Mouse (Mus musculus): Measurements from ENCODE around the gene Ptprcap. TPM values are rescaled to one million over a fixed set of nuclear protein-coding genes. Genes with fewer than 3 reads are reported as not detected.
"Not testable (repeated sequence)": the region's sequence is repeated elsewhere in the genome, so short reads cannot be mapped to it uniquely, and the experiment has no call there.

The Ptprcap gene
- total and polyA plus RNA-seq, 3 experiments, result 67.9 to 75.7 TPM; not detected in 1

DNA sequence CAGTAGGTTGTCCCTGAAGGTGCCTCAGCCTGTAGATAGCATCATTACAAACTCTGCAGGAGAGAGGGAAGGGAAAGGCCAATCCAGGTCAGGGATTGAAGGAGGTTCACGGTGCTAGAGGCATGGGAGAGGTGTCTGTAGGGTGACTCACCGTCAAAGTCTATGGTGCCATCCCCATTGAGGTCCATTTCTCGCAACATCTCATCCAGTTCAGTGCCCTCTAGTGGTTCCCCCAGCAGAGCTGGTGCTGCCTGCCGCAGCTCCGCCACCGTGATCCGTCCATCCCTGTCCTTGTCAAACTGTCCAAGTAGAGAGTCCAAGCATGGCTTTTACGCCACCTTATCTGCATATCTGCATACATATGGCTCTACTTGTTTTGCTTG, 17.4 kb upstream of the Ptprcap start:
- not testable (repeated sequence) for H3K27me3 ChIP-seq (ENCODE audit: control insufficient read depth in 1 of 2, insufficient read depth in 2 of 2, low read length in 2 of 2); H3K27ac ChIP-seq (ENCODE audit: control insufficient read depth, low read depth, low read length); H3K4me1 ChIP-seq (ENCODE audit: control insufficient read depth in 1 of 2, insufficient read depth in 2 of 2, low read length in 2 of 2); H3K79me2 ChIP-seq (ENCODE audit: control insufficient read depth, insufficient read depth, low read length, poor library complexity); H3K36me3 ChIP-seq (ENCODE audit: control insufficient read depth in 1 of 2, insufficient read depth in 2 of 2, low read length in 2 of 2); H3K9me3 ChIP-seq (replicated peaks; ENCODE audit: insufficient read depth, low read length)
- peak in 2 of 3 experiments; percentile 49 to 57; a peak in 4 of 6 replicates for TF ChIP-seq CTCF (IDR thresholded peaks at IDR 0.05 in 2 of 3, conservative IDR thresholded peaks at IDR 0.05 in 1 of 3; ENCODE audit: control insufficient read depth in 1 of 3, insufficient read depth in 1 of 3, low read depth in 2 of 3, low read length in 3 of 3, poor library complexity in 1 of 3, severe bottlenecking in 1 of 3)
- TF ChIP-seq SMC3 (IDR thresholded peaks at IDR 0.05; ENCODE audit: low read depth, low read length), result peak; percentile 52
- DNase-seq (ENCODE audit: low read depth, low spot score), result peak; percentile 38
- Histone ChIP-seq H3K4me3 (ENCODE audit: control insufficient read depth in 1 of 2, insufficient read depth in 1 of 2, low read depth in 2 of 2, low read length in 2 of 2) (peak overlapping the region in 1 of 2 experiments; percentile 25; a peak in 1 of 4 replicates), H3K9ac (ENCODE audit: control insufficient read depth, low read depth, low read length, poor library complexity, severe bottlenecking) (0 out of 2 replicates have a peak overlapping the region, but pooled peaks have one; percentile 4)

- Histone ChIP-seq H3K36me3 (ENCODE audit: control insufficient read depth in 1 of 2, insufficient read depth in 2 of 2, low read length in 2 of 2) (no peaks in the 10 kb centered on the region), H3K9me3 (replicated peaks; ENCODE audit: insufficient read depth, low read length) (no peaks in the 10 kb centered on the region), H3K4me3 (ENCODE audit: control insufficient read depth in 1 of 2, insufficient read depth in 1 of 2, low read depth in 2 of 2, low read length in 2 of 2) (no peak overlapping the region), H3K9ac (ENCODE audit: control insufficient read depth, low read depth, low read length, poor library complexity, severe bottlenecking) (no peak overlapping the region), H3K27ac (ENCODE audit: control insufficient read depth, low read depth, low read length) (no peak overlapping the region), H3K27me3 (ENCODE audit: control insufficient read depth in 1 of 2, insufficient read depth in 2 of 2, low read length in 2 of 2) (no peaks in the 10 kb centered on the region; a peak in 1 of 4 replicates), H3K4me1 (ENCODE audit: control insufficient read depth in 1 of 2, insufficient read depth in 2 of 2, low read length in 2 of 2) (no peaks in the 10 kb centered on the region), H3K79me2 (ENCODE audit: control insufficient read depth, insufficient read depth, low read length, poor library complexity) (no peaks in the 10 kb centered on the region)
- peak; percentile 59 for DNase-seq (ENCODE audit: low read depth, low spot score)
- TF ChIP-seq POLR2AphosphoS2 (IDR thresholded peaks at IDR 0.05; ENCODE audit: low read length) (no peak), ZC3H11A (IDR thresholded peaks at IDR 0.05; ENCODE audit: low read depth, low read length) (peak; percentile 5; the same call in 1 of the 2 replicates), MAX (IDR thresholded peaks at IDR 0.05; ENCODE audit: low read length) (no peak), NELFE (IDR thresholded peaks at IDR 0.05; ENCODE audit: low read depth, low read length) (no peak), POLR2AphosphoS5 (IDR thresholded peaks at IDR 0.05; ENCODE audit: borderline replicate concordance, low read depth, low read length) (no peak), RAD21 (IDR thresholded peaks at IDR 0.05; ENCODE audit: low read depth, low read length) (peak; percentile 16), MYB (IDR thresholded peaks at IDR 0.05; ENCODE audit: low read depth, low read length) (no peak), USF2 (IDR thresholded peaks at IDR 0.05; ENCODE audit: borderline replicate concordance in 1 of 2, insufficient read depth in 1 of 2, low read depth in 1 of 2, low read length in 2 of 2) (no peak), RCOR1 (IDR thresholded peaks at IDR 0.05; ENCODE audit: low read depth, low read length) (no peak), UBTF (IDR thresholded peaks at IDR 0.05; ENCODE audit: borderline replicate concordance, insufficient read depth, low read depth, low read length) (no peak), SMC3 (IDR thresholded peaks at IDR 0.05; ENCODE audit: low read depth, low read length) (peak; percentile 38), EP300 (IDR thresholded peaks at IDR 0.05; ENCODE audit: low read depth in 1 of 2, low read length in 2 of 2) (no peak), TAL1 (IDR thresholded peaks at IDR 0.05; ENCODE audit: low read length) (no peak), GABPA (IDR thresholded peaks at IDR 0.05; ENCODE audit: low read depth, low read length) (no peak), ZKSCAN1 (IDR thresholded peaks at IDR 0.05; ENCODE audit: low read depth, low read length) (no peak), CTCF (IDR thresholded peaks at IDR 0.05 in 2 of 3, conservative IDR thresholded peaks at IDR 0.05 in 1 of 3; ENCODE audit: control insufficient read depth in 1 of 3, insufficient read depth in 1 of 3, low read depth in 2 of 3, low read length in 3 of 3, poor library complexity in 1 of 3, severe bottlenecking in 1 of 3) (peak; percentile 27 to 50 (median 41); a peak in 5 of 6 replicates), MYC (IDR thresholded peaks at IDR 0.05; ENCODE audit: low read depth, low read length) (no peak)
Observed at GRCm38 (mm10) chr19:4136463-4136862, 16.9 kb upstream of the Ptprcap start.

All from MEL (cell line).